ENCODE assay signal across 9 mouse cellular contexts in the genomic region with DNA sequence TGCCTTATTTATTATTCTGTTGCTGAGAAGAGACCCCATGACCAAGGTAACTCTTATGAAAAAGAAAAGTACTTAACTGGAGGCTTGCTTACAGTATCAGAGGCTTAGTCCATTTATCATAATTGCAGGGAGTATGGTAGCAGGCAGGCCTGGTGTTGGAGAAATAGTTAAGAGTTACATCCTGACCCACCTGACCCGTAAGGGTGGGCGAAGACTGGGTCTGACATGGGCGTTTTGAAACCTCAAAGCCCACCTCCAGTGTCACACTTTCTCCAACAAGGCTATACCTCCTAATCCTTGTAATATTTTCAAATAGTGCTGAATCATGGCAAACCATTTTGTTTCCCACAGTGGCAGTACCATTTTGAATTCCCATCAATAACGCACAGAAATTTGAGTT. TPM values are rescaled to one million over a fixed set of nuclear protein-coding genes. Genes with fewer than 3 reads are reported as not detected.
DNase-seq lines count a peak whose midpoint lies in the region; ATAC-seq and TF ChIP-seq lines count a peak whose summit lies in the region.
"Had no signal": no experiment of that assay in that cellular context is flagged by ENCODE, and none has a peak within 500 bp of the region (broad histone marks: within the 10 kb centered on the region; RNA-seq: fewer than 3 reads in every experiment).

No protein-coding gene starts in this region.

- TF ChIP-seq POLR2A in olfactory bulb, adult 2 months (IDR thresholded peaks at IDR 0.05; ENCODE audit: insufficient read depth, low read depth, low read length), result no peak

- H3K27me3 ChIP-seq in kidney, embryonic 15.5 days, result no peaks in the 10 kb centered on the region
- H3K27me3 ChIP-seq in forebrain, embryonic 12.5 days, result no peaks in the 10 kb centered on the region
- H3K27me3 ChIP-seq in intestine, postnatal 0 days (replicated peaks; ENCODE audit: control insufficient read depth, insufficient read depth, low read length), result 0 out of 2 replicates have a peak, but pooled peaks cover 4% of the 10 kb centered on the region

- peaks cover 6% of the 10 kb centered on the region for H3K36me3 ChIP-seq in kidney, embryonic 15.5 days
- H3K36me3 ChIP-seq in forebrain, embryonic 12.5 days (replicated peaks), result peaks cover 5% of the 10 kb centered on the region
- no peaks in the 10 kb centered on the region for H3K36me3 ChIP-seq in intestine, postnatal 0 days (ENCODE audit: control insufficient read depth, insufficient read depth)

- H3K9ac ChIP-seq in kidney, embryonic 15.5 days, result no peak overlapping the region
- no peak overlapping the region for H3K9ac ChIP-seq in forebrain, embryonic 12.5 days
- no peak overlapping the region for H3K9ac ChIP-seq in intestine, postnatal 0 days (ENCODE audit: low read depth, low read length)

- 71% methylated on average over 4 of the region's 4 CpGs for WGBS in kidney, embryonic 15.5 days
- 55% methylated on average over 4 of the region's 4 CpGs for WGBS in forebrain, embryonic 12.5 days
- 78% methylated on average over 4 of the region's 4 CpGs for WGBS in intestine, postnatal 0 days
- WGBS in olfactory bulb, adult 2 months, result 62% methylated on average over 4 of the region's 4 CpGs

- TF ChIP-seq CTCF in intestine, postnatal 0 days (IDR thresholded peaks at IDR 0.05; ENCODE audit: low read depth), result no peak
- TF ChIP-seq CTCF in olfactory bulb, adult 2 months (IDR thresholded peaks at IDR 0.05; ENCODE audit: insufficient read depth, low read depth, low read length), result no peak

- peaks cover 32% of the 10 kb centered on the region for H3K4me1 ChIP-seq in kidney, embryonic 15.5 days
- peaks cover 37% of the 10 kb centered on the region for H3K4me1 ChIP-seq in forebrain, embryonic 12.5 days
- H3K4me1 ChIP-seq in intestine, postnatal 0 days (replicated peaks; ENCODE audit: control insufficient read depth, insufficient read depth, low read length), result no peaks in the 10 kb centered on the region
- peaks cover 22% of the 10 kb centered on the region for H3K4me1 ChIP-seq in olfactory bulb, adult 2 months (ENCODE audit: control insufficient read depth, insufficient read depth, low read length)

- DNase-seq in kidney, postnatal 10 days, result no peak
- no peak for DNase-seq in layer of hippocampus, adult 9-11 months
- no peak for DNase-seq in thymus, postnatal 10 days (ENCODE audit: low spot score in 2 of 2)
- no peak for DNase-seq in natural killer cell, adult 2 months (ENCODE audit: low spot score in 2 of 2)
- DNase-seq: right cerebral cortex, postnatal 4 days had no signal

- H3K27ac ChIP-seq in kidney, embryonic 15.5 days, result peak overlapping the region; percentile 96
- 0 out of 2 replicates have a peak overlapping the region, but pooled peaks have one; percentile 84 for H3K27ac ChIP-seq in forebrain, embryonic 12.5 days
- no peak overlapping the region for H3K27ac ChIP-seq in intestine, postnatal 0 days (ENCODE audit: low read depth, low read length)
- H3K27ac ChIP-seq in olfactory bulb, adult 2 months (ENCODE audit: insufficient read depth, low read depth, low read length), result peak overlapping the region; percentile 95

- H3K9me3 ChIP-seq in kidney, embryonic 15.5 days (replicated peaks), result no peaks in the 10 kb centered on the region
- no peaks in the 10 kb centered on the region for H3K9me3 ChIP-seq in forebrain, embryonic 12.5 days
- no peaks in the 10 kb centered on the region for H3K9me3 ChIP-seq in intestine, postnatal 0 days (ENCODE audit: control insufficient read depth)

- H3K4me2 ChIP-seq in kidney, embryonic 15.5 days, result peak overlapping the region; percentile 82
- H3K4me2 ChIP-seq in forebrain, embryonic 12.5 days, result peak overlapping the region; percentile 79
- H3K4me2 ChIP-seq in intestine, postnatal 0 days (replicated peaks; ENCODE audit: low read depth), result peak overlapping the region; percentile 72; the same call in 1 of the 2 replicates

- peak overlapping the region; percentile 67; the same call in 1 of the 2 replicates for H3K4me3 ChIP-seq in kidney, embryonic 15.5 days (replicated peaks)
- no peak overlapping the region for H3K4me3 ChIP-seq in forebrain, embryonic 12.5 days (replicated peaks)
- no peak overlapping the region for H3K4me3 ChIP-seq in intestine, postnatal 0 days (ENCODE audit: low read depth, low read length)
- no peak overlapping the region for H3K4me3 ChIP-seq in olfactory bulb, adult 2 months (ENCODE audit: insufficient read depth, low read depth, low read length)

- ATAC-seq in kidney, embryonic 15.5 days (replicated peaks; ENCODE audit: low FRiP score), result no peak
- ATAC-seq in forebrain, embryonic 12.5 days (ENCODE audit: low FRiP score), result no peak
- no peak for ATAC-seq in intestine, postnatal 0 days

RNA-seq across cellular contexts. Expression of a gene that starts 0.7 kb away (rescaled TPM):
- polyA plus RNA-seq in kidney, embryonic 15.5 days (2015; fragmentation: Nextera tagmentation; extraction: Ambion mirVana), result 19.7 and 26.7 TPM in 2 replicates
- 20.6 and 22.3 TPM in 2 replicates for polyA plus RNA-seq in forebrain, embryonic 12.5 days (2016; fragmentation: Nextera tagmentation; extraction: Ambion mirVana)
- 3.3 and 4.1 TPM in 2 replicates for polyA plus RNA-seq in intestine, postnatal 0 days (2015; fragmentation: Nextera tagmentation; extraction: Ambion mirVana)
- polyA plus RNA-seq in olfactory bulb, adult 2 months (2012; ENCODE audit: insufficient read depth, insufficient read length, low replicate concordance, missing spikeins), result not detected in 2 replicates

RNA-seq across cellular contexts. Expression of a gene that starts 16.3 kb away (rescaled TPM):
- 0.44 and 0.51 TPM in 2 replicates for polyA plus RNA-seq in kidney, embryonic 15.5 days (2015; fragmentation: Nextera tagmentation; extraction: Ambion mirVana)
- polyA plus RNA-seq in forebrain, embryonic 12.5 days (2016; fragmentation: Nextera tagmentation; extraction: Ambion mirVana), result not detected in 2 replicates
- 0.81 and 1.0 TPM in 2 replicates for polyA plus RNA-seq in intestine, postnatal 0 days (2015; fragmentation: Nextera tagmentation; extraction: Ambion mirVana)
- not detected in 2 replicates for polyA plus RNA-seq in olfactory bulb, adult 2 months (2012; ENCODE audit: insufficient read depth, insufficient read length, low replicate concordance, missing spikeins)

RNA-seq across cellular contexts. Expression of a gene that starts 53.0 kb away (rescaled TPM):
- polyA plus RNA-seq in kidney, embryonic 15.5 days (2015; fragmentation: Nextera tagmentation; extraction: Ambion mirVana), result 29.0 and 31.6 TPM in 2 replicates
- 35.7 and 37.5 TPM in 2 replicates for polyA plus RNA-seq in forebrain, embryonic 12.5 days (2016; fragmentation: Nextera tagmentation; extraction: Ambion mirVana)
- polyA plus RNA-seq in intestine, postnatal 0 days (2015; fragmentation: Nextera tagmentation; extraction: Ambion mirVana), result 11.6 and 12.7 TPM in 2 replicates
- polyA plus RNA-seq in olfactory bulb, adult 2 months (2012; ENCODE audit: insufficient read depth, insufficient read length, low replicate concordance, missing spikeins), result not detected in 2 replicates

RNA-seq across cellular contexts. Expression of a gene that starts 59.9 kb away (rescaled TPM):
- polyA plus RNA-seq in kidney, embryonic 15.5 days (2015; fragmentation: Nextera tagmentation; extraction: Ambion mirVana), result 23.1 and 23.9 TPM in 2 replicates
- polyA plus RNA-seq in forebrain, embryonic 12.5 days (2016; fragmentation: Nextera tagmentation; extraction: Ambion mirVana), result 43.0 and 44.2 TPM in 2 replicates
- 14.0 and 14.7 TPM in 2 replicates for polyA plus RNA-seq in intestine, postnatal 0 days (2015; fragmentation: Nextera tagmentation; extraction: Ambion mirVana)
- polyA plus RNA-seq in olfactory bulb, adult 2 months (2012; ENCODE audit: insufficient read depth, insufficient read length, low replicate concordance, missing spikeins), result not detected in 2 replicates

Comparison
In these comparisons a context has a peak if more than half of its experiments do, and no peak if none do; other contexts are left out.
1. RNA of a gene that starts 53.0 kb away (polyA plus RNA-seq): 35.7 to 37.5 TPM in forebrain, embryonic 12.5 days, 29.0 to 31.6 TPM in kidney, embryonic 15.5 days and 11.6 to 12.7 TPM in intestine, postnatal 0 days; not detected in olfactory bulb, adult 2 months; every median in the first group is over 10 times any median in the second.
2. Peak in every context shown above with its lines, with median percentiles within 50 percentile points of each other: H3K4me2 ChIP-seq.